Mouse (Mus musculus): ENCODE data around the gene Nos1ap.

The Nos1ap gene

GRCm38 (mm10) chr1:170459896-170460602 lies 129.6 kb downstream of the Nos1ap start:
- no peak for DNase-seq (ENCODE audit: low read depth)

GRCm38 (mm10) chr1:170457673-170458072 lies 132.0 kb downstream of the Nos1ap start:
- no peak for DNase-seq (ENCODE audit: low read depth)

GRCm38 (mm10) chr1:170455910-170456700 lies 133.6 kb downstream of the Nos1ap start:
- no peak for DNase-seq (ENCODE audit: low read depth)

- DNase-seq (ENCODE audit: low read depth): no peak
Observed at GRCm38 (mm10) chr1:170455387-170455786, 134.3 kb downstream of the Nos1ap start.

- no peak for DNase-seq (ENCODE audit: low read depth)
Observed at GRCm38 (mm10) chr1:170453455-170453854, 136.2 kb downstream of the Nos1ap start.

- DNase-seq (ENCODE audit: low read depth): no peak
Observed at GRCm38 (mm10) chr1:170448244-170448643, 141.4 kb downstream of the Nos1ap start.

- DNase-seq (ENCODE audit: low read depth): no peak
Observed at GRCm38 (mm10) chr1:170445458-170445857, 144.2 kb downstream of the Nos1ap start.

GRCm38 (mm10) chr1:170440367-170440766 lies 149.3 kb downstream of the Nos1ap start:
- DNase-seq (ENCODE audit: low read depth): no peak

- DNase-seq (ENCODE audit: low read depth): no peak
Observed at GRCm38 (mm10) chr1:170438471-170439151, 151.1 kb downstream of the Nos1ap start.

- DNase-seq (ENCODE audit: low read depth): no peak
Observed at GRCm38 (mm10) chr1:170434146-170434545, 155.5 kb downstream of the Nos1ap start.

GRCm38 (mm10) chr1:170433661-170434060 lies 156.0 kb downstream of the Nos1ap start:
- no peak for DNase-seq (ENCODE audit: low read depth)

GRCm38 (mm10) chr1:170432288-170432687 lies 157.4 kb downstream of the Nos1ap start:
- DNase-seq (ENCODE audit: low read depth): no peak

- DNase-seq (ENCODE audit: low read depth): no peak
Observed at GRCm38 (mm10) chr1:170431312-170431711, 158.3 kb downstream of the Nos1ap start.

GRCm38 (mm10) chr1:170430660-170431059 lies 159.0 kb downstream of the Nos1ap start:
- no peak for DNase-seq (ENCODE audit: low read depth)

- no peak for DNase-seq (ENCODE audit: low read depth)
Observed at GRCm38 (mm10) chr1:170429656-170430055, 160.0 kb downstream of the Nos1ap start.

- no peak for DNase-seq (ENCODE audit: low read depth)
Observed at GRCm38 (mm10) chr1:170428141-170428540, 161.5 kb downstream of the Nos1ap start.

GRCm38 (mm10) chr1:170424258-170424889 lies 165.3 kb downstream of the Nos1ap start:
- no peak for DNase-seq (ENCODE audit: low read depth)

GRCm38 (mm10) chr1:170423048-170423447 lies 166.6 kb downstream of the Nos1ap start:
- DNase-seq (ENCODE audit: low read depth): no peak

- DNase-seq (ENCODE audit: low read depth): no peak
Observed at GRCm38 (mm10) chr1:170422188-170422587, 167.5 kb downstream of the Nos1ap start.

GRCm38 (mm10) chr1:170419961-170420360 lies 169.7 kb downstream of the Nos1ap start:
- DNase-seq (ENCODE audit: low read depth): no peak

- DNase-seq (ENCODE audit: low read depth): no peak
Observed at GRCm38 (mm10) chr1:170418131-170418530, 171.5 kb downstream of the Nos1ap start.

- no peak for DNase-seq (ENCODE audit: low read depth)
Observed at GRCm38 (mm10) chr1:170416967-170417366, 172.7 kb downstream of the Nos1ap start.
